Mouse (Mus musculus): ENCODE data around the gene Gpat3. TPM values are rescaled to one million over a fixed set of nuclear protein-coding genes. Genes with fewer than 3 reads are reported as not detected.

Gpat3 gene
- polyA plus RNA-seq, 1 experiment from 2014 or later = 0.69 TPM

DNA sequence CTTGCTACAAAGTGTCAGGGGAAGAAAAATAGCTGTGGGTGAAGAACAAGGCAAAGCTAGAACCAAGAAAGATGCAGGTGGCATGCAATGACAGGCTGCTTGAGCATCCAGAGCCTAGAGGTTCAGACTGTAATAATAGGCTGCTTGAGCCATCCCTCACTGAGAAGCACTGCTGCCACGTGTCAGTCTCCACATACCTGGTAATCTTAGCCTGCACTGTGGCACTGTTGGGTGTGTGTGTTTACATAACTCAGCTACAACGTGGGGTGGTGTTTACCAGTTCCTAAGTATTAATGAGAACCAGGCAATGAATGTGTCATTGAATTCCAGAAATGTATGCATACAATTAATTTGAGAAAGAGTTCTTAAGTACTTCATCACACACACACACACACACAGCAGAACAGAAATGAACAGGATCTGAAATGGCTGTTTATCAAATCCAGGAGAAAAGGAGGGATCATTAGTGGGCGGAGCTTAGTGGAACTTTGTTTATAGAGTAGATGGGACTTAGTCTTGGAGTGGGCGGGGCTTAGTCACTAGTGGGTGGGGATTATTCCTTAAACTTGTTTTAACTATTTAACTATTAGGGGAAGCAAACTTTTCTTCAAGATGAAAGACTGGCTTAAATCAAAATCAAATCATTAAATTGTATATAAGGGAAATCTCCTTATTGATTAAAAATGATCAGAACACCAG is 23.8 kb downstream of the Gpat3 start:
- no peaks in the 10 kb centered on the region for H3K27me3 ChIP-seq (replicated peaks; ENCODE audit: control insufficient read depth, insufficient read depth, low read length)
- H3K27ac ChIP-seq (ENCODE audit: low read depth, low read length) = no peak overlapping the region
- H3K4me2 ChIP-seq (ENCODE audit: low read length) = no peak overlapping the region
- no peaks in the 10 kb centered on the region for H3K9me3 ChIP-seq (replicated peaks; ENCODE audit: control insufficient read depth, low read length)
- H3K9ac ChIP-seq (ENCODE audit: low read length) = no peak overlapping the region
- ATAC-seq = no peak
- H3K4me3 ChIP-seq (ENCODE audit: low read depth, low read length) = no peak overlapping the region
- H3K36me3 ChIP-seq (ENCODE audit: control insufficient read depth, insufficient read depth, low read length) = no peaks in the 10 kb centered on the region
- no peaks in the 10 kb centered on the region for H3K4me1 ChIP-seq (ENCODE audit: control insufficient read depth, insufficient read depth, low read length)
- no peak for DNase-seq (ENCODE audit: low spot score)
- WGBS = 76% methylated on average over 4 of the region's 4 CpGs

DNA sequence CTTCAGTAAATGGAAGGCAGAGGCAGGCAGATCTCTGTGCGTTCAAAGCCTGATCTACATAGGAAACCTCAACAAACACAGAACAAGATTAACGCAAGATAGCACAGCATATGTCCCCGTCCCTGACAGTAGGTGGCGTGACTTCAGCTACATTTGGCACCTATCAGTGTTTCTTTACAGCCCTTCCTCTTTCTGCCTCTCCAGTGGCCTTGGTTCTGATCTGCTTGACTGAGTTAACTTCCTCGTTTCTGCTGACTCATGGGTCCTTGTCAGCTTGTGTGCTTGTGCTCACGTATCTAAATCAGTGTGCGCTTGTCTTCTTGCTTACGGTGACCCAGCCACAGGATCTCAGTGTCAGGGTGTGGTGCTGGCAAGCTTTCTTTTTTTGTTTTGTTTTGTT is 26.5 kb downstream of the Gpat3 start:
- Histone ChIP-seq H3K9ac (ENCODE audit: low read length) (no peak overlapping the region), H3K27me3 (replicated peaks; ENCODE audit: control insufficient read depth, insufficient read depth, low read length) (no peaks in the 10 kb centered on the region), H3K4me2 (ENCODE audit: low read length) (no peak overlapping the region), H3K27ac (ENCODE audit: low read depth, low read length) (no peak overlapping the region), H3K36me3 (ENCODE audit: control insufficient read depth, insufficient read depth, low read length) (no peaks in the 10 kb centered on the region), H3K9me3 (replicated peaks; ENCODE audit: control insufficient read depth, low read length) (no peaks in the 10 kb centered on the region), H3K4me3 (ENCODE audit: low read depth, low read length) (no peak overlapping the region), H3K4me1 (ENCODE audit: control insufficient read depth, insufficient read depth, low read length) (no peaks in the 10 kb centered on the region)
- no peak for DNase-seq (ENCODE audit: low spot score)
- WGBS = 90% methylated on average over 8 of the region's 8 CpGs
- ATAC-seq = no peak

DNA sequence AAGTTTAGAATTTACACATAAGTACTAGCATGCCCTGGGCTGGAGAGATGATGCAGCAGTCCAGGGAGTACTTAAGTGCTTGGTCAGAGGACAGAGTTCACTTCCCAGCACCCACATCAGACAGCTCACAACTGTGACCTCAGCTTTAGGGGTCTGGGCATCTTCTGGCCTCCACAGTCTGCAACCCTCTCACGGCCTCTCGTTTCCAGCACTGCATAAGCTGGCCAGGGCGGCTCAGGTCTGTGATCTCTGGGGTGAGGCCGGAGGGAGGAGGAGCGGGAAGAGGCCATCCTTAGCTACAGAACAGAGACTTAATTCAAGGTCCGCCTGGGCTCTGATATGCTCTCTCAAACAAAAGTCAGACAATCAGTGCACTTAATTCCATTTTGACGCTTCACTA is 29.2 kb downstream of the Gpat3 start:
- no peak overlapping the region for H3K9ac ChIP-seq (ENCODE audit: low read length)
- 63% methylated on average over 7 of the region's 7 CpGs for WGBS
- no peaks in the 10 kb centered on the region for H3K4me1 ChIP-seq (ENCODE audit: control insufficient read depth, insufficient read depth, low read length)
- no peak overlapping the region for H3K4me3 ChIP-seq (ENCODE audit: low read depth, low read length)
- no peak overlapping the region for H3K27ac ChIP-seq (ENCODE audit: low read depth, low read length)
- H3K36me3 ChIP-seq (ENCODE audit: control insufficient read depth, insufficient read depth, low read length) = no peaks in the 10 kb centered on the region
- DNase-seq (ENCODE audit: low spot score) (no peak), ATAC-seq (no peak)
- H3K4me2 ChIP-seq (ENCODE audit: low read length) = no peak overlapping the region
- no peaks in the 10 kb centered on the region for H3K27me3 ChIP-seq (replicated peaks; ENCODE audit: control insufficient read depth, insufficient read depth, low read length)
- H3K9me3 ChIP-seq (replicated peaks; ENCODE audit: control insufficient read depth, low read length) = no peaks in the 10 kb centered on the region

DNA sequence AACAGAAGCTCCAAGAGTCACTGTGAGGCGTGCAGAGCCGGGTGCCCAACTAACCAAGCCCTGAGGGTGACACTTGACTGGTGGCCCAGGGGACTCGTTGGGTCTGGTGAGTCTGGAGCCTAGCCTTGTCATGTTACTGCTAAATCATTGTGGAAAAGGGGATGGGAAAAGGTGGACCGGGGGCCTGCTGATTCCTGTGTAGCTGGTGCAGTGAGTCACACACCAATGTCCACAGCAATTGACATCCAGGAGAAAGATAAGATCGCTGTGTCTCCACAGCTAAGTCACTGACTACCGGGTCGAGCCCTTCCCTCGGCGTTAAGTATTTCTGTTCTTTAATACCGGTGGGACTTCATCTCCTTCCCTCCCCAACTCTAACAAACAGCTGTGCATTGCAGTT is 29.7 kb downstream of the Gpat3 start:
- Histone ChIP-seq H3K9me3 (replicated peaks; ENCODE audit: control insufficient read depth, low read length) (no peaks in the 10 kb centered on the region), H3K27ac (ENCODE audit: low read depth, low read length) (no peak overlapping the region), H3K27me3 (replicated peaks; ENCODE audit: control insufficient read depth, insufficient read depth, low read length) (no peaks in the 10 kb centered on the region), H3K9ac (ENCODE audit: low read length) (no peak overlapping the region), H3K4me3 (ENCODE audit: low read depth, low read length) (no peak overlapping the region), H3K36me3 (ENCODE audit: control insufficient read depth, insufficient read depth, low read length) (no peaks in the 10 kb centered on the region), H3K4me1 (ENCODE audit: control insufficient read depth, insufficient read depth, low read length) (no peaks in the 10 kb centered on the region), H3K4me2 (ENCODE audit: low read length) (no peak overlapping the region)
- ATAC-seq = no peak
- 85% methylated on average over 10 of the region's 10 CpGs for WGBS
- DNase-seq (ENCODE audit: low spot score) = no peak

DNA sequence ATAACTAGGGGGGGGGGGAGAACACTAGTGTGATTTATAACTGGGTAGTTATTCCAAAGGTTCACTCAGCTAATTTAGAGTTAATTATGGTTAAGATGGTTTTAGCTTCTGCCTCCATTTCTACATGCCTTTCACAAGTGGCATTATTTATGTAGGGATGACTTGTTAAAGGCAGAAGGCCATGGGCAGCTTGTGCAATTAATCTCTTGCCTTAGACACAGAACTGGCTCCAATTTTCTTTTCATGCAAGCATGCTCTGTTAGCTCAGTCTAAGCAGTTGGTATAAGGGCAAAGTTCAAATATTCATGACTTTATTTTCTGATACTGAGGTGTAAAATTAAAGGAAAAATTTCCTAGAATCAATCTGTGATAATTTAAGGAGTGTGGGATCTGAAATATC is 31.5 kb downstream of the Gpat3 start:
- DNase-seq (ENCODE audit: low spot score) = no peak
- H3K9ac ChIP-seq (ENCODE audit: low read length) = no peak overlapping the region

DNA sequence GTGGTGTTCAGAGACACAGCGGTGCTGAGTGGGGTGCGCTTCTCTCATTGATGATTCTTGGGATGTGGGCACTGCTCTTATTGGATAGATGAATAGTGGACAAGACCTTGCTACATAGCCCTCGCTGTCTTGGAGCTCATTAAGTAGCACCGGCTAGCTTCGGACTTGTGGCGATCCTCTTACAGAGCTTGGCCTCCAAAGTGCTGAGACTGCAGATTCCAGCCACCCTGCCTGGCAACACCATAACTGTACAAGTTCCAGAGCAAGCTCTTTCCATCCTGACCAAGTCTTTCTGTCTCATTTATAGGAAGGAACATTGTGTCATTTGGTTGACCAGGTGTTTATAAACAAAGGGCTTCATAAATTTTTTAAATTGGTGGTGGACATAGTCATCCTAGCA is 39.7 kb downstream of the Gpat3 start:
- H3K4me1 ChIP-seq (ENCODE audit: control insufficient read depth, insufficient read depth, low read length) = no peaks in the 10 kb centered on the region
- H3K36me3 ChIP-seq (ENCODE audit: control insufficient read depth, insufficient read depth, low read length) = no peaks in the 10 kb centered on the region
- ATAC-seq (no peak), DNase-seq (ENCODE audit: low spot score) (no peak)
- no peak overlapping the region for H3K27ac ChIP-seq (ENCODE audit: low read depth, low read length)
- H3K4me2 ChIP-seq (ENCODE audit: low read length) = no peak overlapping the region
- 89% methylated on average over 6 of the region's 6 CpGs for WGBS
- no peaks in the 10 kb centered on the region for H3K9me3 ChIP-seq (replicated peaks; ENCODE audit: control insufficient read depth, low read length)
- no peaks in the 10 kb centered on the region for H3K27me3 ChIP-seq (replicated peaks; ENCODE audit: control insufficient read depth, insufficient read depth, low read length)
- no peak overlapping the region for H3K4me3 ChIP-seq (ENCODE audit: low read depth, low read length)
- no peak overlapping the region for H3K9ac ChIP-seq (ENCODE audit: low read length)

More for the DNA sequence above, 31.5 kb downstream of the Gpat3 start:
- Histone ChIP-seq H3K27ac (ENCODE audit: low read depth, low read length) (no peak overlapping the region), H3K4me3 (ENCODE audit: low read depth, low read length) (no peak overlapping the region), H3K9me3 (replicated peaks; ENCODE audit: control insufficient read depth, low read length) (no peaks in the 10 kb centered on the region), H3K4me2 (ENCODE audit: low read length) (no peak overlapping the region), H3K36me3 (ENCODE audit: control insufficient read depth, insufficient read depth, low read length) (no peaks in the 10 kb centered on the region), H3K27me3 (replicated peaks; ENCODE audit: control insufficient read depth, insufficient read depth, low read length) (no peaks in the 10 kb centered on the region), H3K4me1 (ENCODE audit: control insufficient read depth, insufficient read depth, low read length) (no peaks in the 10 kb centered on the region)
- ATAC-seq = no peak

DNA sequence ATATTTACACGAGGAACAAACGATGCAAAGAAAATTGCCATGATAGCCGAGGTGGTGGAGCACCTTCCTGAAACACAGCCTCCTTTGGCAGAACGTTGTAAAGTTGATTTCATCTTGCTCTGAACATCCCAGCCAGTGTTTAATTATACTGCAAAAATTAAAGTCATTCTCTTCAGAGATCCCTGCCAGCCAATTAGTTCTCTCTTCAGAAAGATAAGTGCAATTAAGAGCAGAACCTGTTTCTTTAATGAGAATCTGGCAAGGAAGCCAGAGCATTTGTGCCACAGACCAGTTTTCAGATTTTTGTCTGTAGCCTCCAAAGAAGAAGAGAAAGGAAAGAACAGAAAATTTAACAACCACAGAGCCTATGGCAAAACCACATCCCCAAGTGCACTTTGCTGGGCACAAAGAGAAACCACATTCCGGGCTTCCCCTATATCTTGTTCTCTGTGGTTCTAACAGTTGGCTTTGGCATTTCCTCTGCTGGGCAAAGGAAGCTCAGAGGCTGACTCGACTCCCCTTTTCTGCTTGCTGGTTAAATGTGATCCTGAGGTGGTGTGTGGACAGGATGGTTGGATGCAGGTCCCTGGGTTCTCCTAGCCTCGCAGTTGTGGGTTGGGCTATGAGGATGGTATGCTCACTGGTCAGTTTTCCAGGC is 40.9 kb downstream of the Gpat3 start:
- Histone ChIP-seq H3K9me3 (replicated peaks; ENCODE audit: control insufficient read depth, low read length) (no peaks in the 10 kb centered on the region), H3K4me2 (ENCODE audit: low read length) (no peak overlapping the region), H3K27me3 (replicated peaks; ENCODE audit: control insufficient read depth, insufficient read depth, low read length) (no peaks in the 10 kb centered on the region), H3K4me1 (ENCODE audit: control insufficient read depth, insufficient read depth, low read length) (no peaks in the 10 kb centered on the region), H3K27ac (ENCODE audit: low read depth, low read length) (peak overlapping the region; percentile 39; the same call in 1 of the 2 replicates), H3K36me3 (ENCODE audit: control insufficient read depth, insufficient read depth, low read length) (no peaks in the 10 kb centered on the region), H3K4me3 (ENCODE audit: low read depth, low read length) (no peak overlapping the region), H3K9ac (ENCODE audit: low read length) (no peak overlapping the region)
- no peak for ATAC-seq
- peak; percentile 74 for DNase-seq (ENCODE audit: low spot score)
- 47% methylated on average over 7 of the region's 7 CpGs for WGBS

DNA sequence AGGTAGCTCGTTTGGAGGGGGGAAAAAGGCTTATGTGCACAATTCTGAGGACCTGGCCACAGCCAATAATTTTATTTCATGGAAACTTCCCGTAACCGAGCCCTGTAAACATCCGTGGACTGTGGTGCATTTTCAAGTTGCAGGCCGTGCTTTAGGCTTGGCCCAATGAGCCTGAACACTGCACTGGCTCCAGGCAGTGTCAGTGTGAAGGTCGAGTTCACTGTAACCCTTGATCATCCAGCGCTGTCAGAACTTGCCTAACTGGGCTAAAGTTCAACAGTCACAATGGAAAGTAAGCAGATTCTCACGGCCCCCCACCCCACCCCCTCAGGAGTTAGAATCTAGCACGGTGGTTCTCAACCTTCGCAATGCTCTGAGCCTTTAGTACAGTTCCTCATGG is 50.7 kb downstream of the Gpat3 start:
- no peak overlapping the region for H3K9ac ChIP-seq (ENCODE audit: low read length)
- H3K4me2 ChIP-seq (ENCODE audit: low read length) = no peak overlapping the region
- DNase-seq (ENCODE audit: low spot score) = no peak
- no peaks in the 10 kb centered on the region for H3K36me3 ChIP-seq (ENCODE audit: control insufficient read depth, insufficient read depth, low read length)
- H3K27ac ChIP-seq (ENCODE audit: low read depth, low read length) = no peak overlapping the region
- no peak for ATAC-seq
- H3K4me3 ChIP-seq (ENCODE audit: low read depth, low read length) = no peak overlapping the region
- H3K27me3 ChIP-seq (replicated peaks; ENCODE audit: control insufficient read depth, insufficient read depth, low read length) = no peaks in the 10 kb centered on the region
- H3K9me3 ChIP-seq (replicated peaks; ENCODE audit: control insufficient read depth, low read length) = no peaks in the 10 kb centered on the region
- H3K4me1 ChIP-seq (ENCODE audit: control insufficient read depth, insufficient read depth, low read length) = no peaks in the 10 kb centered on the region
- 83% methylated on average over 10 of the region's 10 CpGs for WGBS

DNA sequence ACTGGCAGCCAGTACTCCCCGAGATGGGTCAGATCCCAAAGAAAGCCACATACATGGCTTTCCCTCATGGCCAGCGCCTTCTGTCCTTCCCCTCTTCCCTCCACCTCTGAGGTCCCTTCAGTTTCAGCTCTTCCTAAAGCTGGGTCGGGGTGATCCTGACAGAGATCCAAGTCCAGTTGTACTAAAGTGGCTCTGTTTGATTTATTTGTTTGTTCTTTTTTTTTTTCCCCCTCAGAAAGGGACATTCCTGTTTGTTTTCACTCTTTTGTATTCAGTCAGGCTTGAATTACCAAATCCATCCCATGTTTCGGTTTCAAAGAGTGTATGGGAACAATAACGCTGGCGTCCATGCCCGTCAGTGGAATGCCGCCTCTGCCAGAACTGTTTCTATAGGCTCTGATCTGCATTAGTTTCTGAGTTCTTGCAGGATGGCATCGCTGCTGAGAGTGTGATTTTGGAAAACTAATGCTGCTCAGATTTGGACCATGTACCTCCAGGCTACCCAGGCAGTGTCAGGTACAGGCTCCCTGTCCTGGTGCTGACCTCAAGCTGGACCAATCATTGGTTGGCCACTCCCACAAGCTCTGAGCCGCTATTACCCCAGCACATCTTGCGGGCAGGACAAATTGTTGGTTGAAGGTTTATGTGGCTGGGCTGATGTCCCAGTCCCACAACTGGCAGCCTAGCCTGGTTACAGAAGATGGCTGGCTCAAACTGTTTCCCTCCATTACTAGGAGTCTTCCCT is 54.4 kb downstream of the Gpat3 start:
- ATAC-seq (no peak), DNase-seq (ENCODE audit: low spot score) (no peak)
- H3K27ac ChIP-seq (ENCODE audit: low read depth, low read length) = no peak overlapping the region
- H3K4me2 ChIP-seq (ENCODE audit: low read length) = no peak overlapping the region
- no peak overlapping the region for H3K4me3 ChIP-seq (ENCODE audit: low read depth, low read length)
- no peaks in the 10 kb centered on the region for H3K9me3 ChIP-seq (replicated peaks; ENCODE audit: control insufficient read depth, low read length)
- H3K4me1 ChIP-seq (ENCODE audit: control insufficient read depth, insufficient read depth, low read length) = no peaks in the 10 kb centered on the region
- H3K36me3 ChIP-seq (ENCODE audit: control insufficient read depth, insufficient read depth, low read length) = no peaks in the 10 kb centered on the region
- H3K27me3 ChIP-seq (replicated peaks; ENCODE audit: control insufficient read depth, insufficient read depth, low read length) = no peaks in the 10 kb centered on the region
- no peak overlapping the region for H3K9ac ChIP-seq (ENCODE audit: low read length)
- WGBS = 68% methylated on average over 11 of the region's 11 CpGs
